Mouse (Mus musculus) kidney, embryonic 16.5 days (tissue): ENCODE measurements around the gene Lpp. TPM values are rescaled to one million over a fixed set of nuclear protein-coding genes. Genes with fewer than 3 reads are reported as not detected.
A peak's percentile ranks its signal among the peaks of the same experiment; 100 is the strongest.

ENCODE experiments used
- ATAC-seq: fragments of 200-750 bp; cut with Nextera tagmentation; 2 replicates; pipeline ENCODE4 v1.8.0; 2017; ENCODE audit warnings: moderate TSS enrichment; ENCODE audit not compliant: low FRiP score, low TSS enrichment
- H3K27ac ChIP-seq: fragments of 300-500 bp; sonication (generic); 2 replicates; pipeline ENCODE4 v1.5.1; 2014; ENCODE audit warnings: low read length
- H3K27me3 ChIP-seq: fragments of 300-500 bp; sonication (generic); 2 replicates; pipeline ENCODE4 v1.6.1; 2014; ENCODE audit warnings: low read length, control low read depth, mixed read lengths; ENCODE audit not compliant: insufficient read depth
- H3K36me3 ChIP-seq: fragments of 300-500 bp; sonication (generic); 2 replicates; pipeline ENCODE4 v1.6.1; 2014; ENCODE audit warnings: low read length, control low read depth, mixed read lengths; ENCODE audit not compliant: insufficient read depth
- H3K4me1 ChIP-seq: fragments of 300-500 bp; sonication (generic); 2 replicates; pipeline ENCODE4 v1.6.1; 2014; ENCODE audit warnings: low read length, control low read depth, mixed read lengths; ENCODE audit not compliant: insufficient read depth
- H3K4me2 ChIP-seq: fragments of 300-500 bp; sonication (generic); replicated peaks from 2 replicates; pipeline ENCODE4 v1.6.1; 2014; ENCODE audit warnings: low read depth, low read length
- H3K4me3 ChIP-seq: fragments of 300-500 bp; sonication (generic); 2 replicates; pipeline ENCODE4 v1.5.1; 2014; ENCODE audit warnings: mild to moderate bottlenecking, low read length
- H3K9ac ChIP-seq: fragments of 300-500 bp; sonication (generic); replicated peaks from 2 replicates; pipeline ENCODE4 v1.6.1; 2014; ENCODE audit warnings: low read length
- H3K9me3 ChIP-seq: fragments of 300-500 bp; sonication (generic); 2 replicates; pipeline ENCODE4 v1.6.1; 2016; ENCODE audit warnings: low read length, control low read depth
- WGBS: fragments of 180-500 bp; shearing (Covaris S2); extraction: QIAGEN DNeasy Blood & Tissue Kit; methylation state at CpG from one replicate; pipeline ENCODE4 v1.1.7; 2014; 5-methylcytosine and 5-hydroxymethylcytosine counted together
- polyA plus RNA-seq: library from polyadenylated mRNA; unstranded; fragments of >200 nt; fragmentation: Nextera tagmentation; extraction: Ambion mirVana; gene quantifications from 2 replicates; pipeline ENCODE4 v1.2.1, GENCODE M21; 2015

Lpp gene
- polyA plus RNA-seq, 1 experiment from 2014 or later, result 54.0 TPM

DNA sequence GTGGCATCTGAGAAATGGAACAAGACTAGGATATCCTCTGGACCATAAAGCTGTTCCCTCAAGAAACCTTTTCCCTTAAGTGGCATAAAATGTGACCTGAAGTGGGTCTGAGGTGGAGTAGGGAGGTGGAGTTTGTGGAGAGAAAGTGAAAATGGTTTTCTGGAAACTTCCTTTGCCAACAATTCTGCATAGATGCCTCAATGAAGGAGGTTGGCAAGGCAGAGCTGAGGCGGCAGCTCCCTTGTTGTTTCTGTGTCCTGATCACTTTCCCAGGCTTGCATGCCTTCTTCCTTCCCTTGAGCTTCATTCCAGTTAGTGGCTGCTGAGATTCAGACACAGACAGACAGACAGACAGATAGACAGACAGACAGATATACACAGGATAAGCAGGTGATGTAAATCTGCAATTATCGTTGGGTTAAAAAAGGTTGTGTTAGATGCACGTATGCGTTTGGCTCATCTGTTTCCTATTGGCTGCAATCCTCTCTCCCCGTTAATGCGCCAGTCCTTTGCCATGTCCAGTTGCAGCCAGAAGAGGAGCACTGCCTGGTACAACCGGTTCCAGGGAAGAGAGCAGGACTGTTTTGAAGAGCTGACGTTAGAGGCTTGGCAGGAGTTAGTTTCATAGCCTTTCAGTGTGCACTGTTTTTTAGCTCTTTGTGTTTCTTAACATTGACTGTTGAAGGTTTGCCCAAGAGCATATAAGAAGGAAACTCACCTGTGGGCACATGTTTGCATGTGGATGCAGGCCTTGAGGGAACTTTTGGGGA is 96.4 kb downstream of the Lpp start:
- WGBS, result 89% methylated on average over 8 of the region's 8 CpGs
- H3K27me3 ChIP-seq, result no peaks in the 10 kb centered on the region

DNA sequence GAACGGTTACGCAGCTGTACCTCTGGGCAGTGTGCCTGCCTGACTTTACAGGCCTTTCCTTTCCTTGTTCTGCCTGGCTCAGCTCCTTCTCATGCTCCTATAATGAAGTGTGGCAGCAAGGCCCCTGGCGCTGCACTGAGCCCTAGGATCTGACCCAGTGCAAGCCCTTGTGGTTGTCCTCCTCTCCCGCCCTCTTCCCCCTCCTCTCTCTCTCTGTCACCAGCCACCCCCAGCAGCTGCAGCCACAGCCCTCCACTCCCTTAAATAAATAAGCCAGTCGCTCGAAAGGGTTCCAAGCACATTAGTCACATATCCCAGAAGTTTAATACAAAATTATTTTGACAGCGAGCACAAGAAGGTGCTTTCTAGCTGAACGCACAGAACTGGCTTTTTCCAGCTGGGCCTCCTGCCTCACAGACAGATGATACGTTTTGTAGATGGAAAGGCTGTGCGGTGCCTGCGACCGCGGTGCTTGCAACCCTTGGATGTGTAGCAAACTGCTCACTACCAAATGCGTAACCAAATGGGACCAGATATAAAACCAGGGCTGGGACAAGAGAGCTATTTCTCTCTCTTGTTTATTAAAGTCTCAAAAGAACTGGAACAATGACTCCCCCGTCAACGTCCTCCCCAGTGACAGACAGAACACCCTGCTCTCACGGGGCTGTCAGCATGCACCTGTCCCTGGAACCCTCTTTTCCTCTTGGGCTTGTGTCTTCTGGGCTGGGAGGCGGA is 97.6 kb downstream of the Lpp start:
- Histone ChIP-seq H3K9me3 (no peaks in the 10 kb centered on the region), H3K4me3 (no peak overlapping the region), H3K4me2 (no peak overlapping the region), H3K36me3 (no peaks in the 10 kb centered on the region), H3K27me3 (no peaks in the 10 kb centered on the region), H3K27ac (peak overlapping the region; percentile 47), H3K9ac (0 out of 2 replicates have a peak overlapping the region, but pooled peaks have one; percentile 3), H3K4me1 (peaks cover 38% of the 10 kb centered on the region)
- peak; percentile 62; the same call in 1 of the 2 replicates for ATAC-seq
- WGBS, result 34% methylated on average over 18 of the region's 18 CpGs

More for the DNA sequence above, 96.4 kb downstream of the Lpp start:
- H3K36me3 ChIP-seq, result 0 out of 2 replicates have a peak, but pooled peaks cover 3% of the 10 kb centered on the region
- H3K27ac ChIP-seq, result peak overlapping the region; percentile 47; the same call in 1 of the 2 replicates
- ATAC-seq, result no peak
- H3K4me1 ChIP-seq, result peaks cover 34% of the 10 kb centered on the region
- no peak overlapping the region for H3K9ac ChIP-seq
- peaks cover 4% of the 10 kb centered on the region; the same call in 1 of the 2 replicates for H3K9me3 ChIP-seq
- H3K4me3 ChIP-seq, result no peak overlapping the region
- no peak overlapping the region for H3K4me2 ChIP-seq

DNA sequence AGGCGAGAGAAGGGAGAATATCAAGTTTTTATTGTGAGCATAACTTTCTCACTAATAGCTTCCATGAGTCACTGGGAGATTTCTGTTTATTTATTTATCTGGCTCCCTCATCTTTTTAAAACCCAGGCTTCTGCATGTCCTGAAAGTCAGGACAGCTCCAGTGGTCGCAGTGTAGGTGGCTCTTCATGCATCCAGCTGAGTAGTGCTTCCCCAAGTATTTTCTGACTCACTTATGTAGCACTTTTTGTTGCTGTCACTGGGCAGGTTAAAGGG is 98.1 kb downstream of the Lpp start:
- Histone ChIP-seq H3K4me3 (no peak overlapping the region), H3K9me3 (no peaks in the 10 kb centered on the region), H3K27me3 (no peaks in the 10 kb centered on the region), H3K4me1 (peaks cover 38% of the 10 kb centered on the region), H3K27ac (peak overlapping the region; percentile 47; the same call in 1 of the 2 replicates), H3K36me3 (no peaks in the 10 kb centered on the region), H3K4me2 (no peak overlapping the region), H3K9ac (no peak overlapping the region)
- WGBS, result 52% methylated on average over 2 of the region's 2 CpGs
- ATAC-seq, result no peak

DNA sequence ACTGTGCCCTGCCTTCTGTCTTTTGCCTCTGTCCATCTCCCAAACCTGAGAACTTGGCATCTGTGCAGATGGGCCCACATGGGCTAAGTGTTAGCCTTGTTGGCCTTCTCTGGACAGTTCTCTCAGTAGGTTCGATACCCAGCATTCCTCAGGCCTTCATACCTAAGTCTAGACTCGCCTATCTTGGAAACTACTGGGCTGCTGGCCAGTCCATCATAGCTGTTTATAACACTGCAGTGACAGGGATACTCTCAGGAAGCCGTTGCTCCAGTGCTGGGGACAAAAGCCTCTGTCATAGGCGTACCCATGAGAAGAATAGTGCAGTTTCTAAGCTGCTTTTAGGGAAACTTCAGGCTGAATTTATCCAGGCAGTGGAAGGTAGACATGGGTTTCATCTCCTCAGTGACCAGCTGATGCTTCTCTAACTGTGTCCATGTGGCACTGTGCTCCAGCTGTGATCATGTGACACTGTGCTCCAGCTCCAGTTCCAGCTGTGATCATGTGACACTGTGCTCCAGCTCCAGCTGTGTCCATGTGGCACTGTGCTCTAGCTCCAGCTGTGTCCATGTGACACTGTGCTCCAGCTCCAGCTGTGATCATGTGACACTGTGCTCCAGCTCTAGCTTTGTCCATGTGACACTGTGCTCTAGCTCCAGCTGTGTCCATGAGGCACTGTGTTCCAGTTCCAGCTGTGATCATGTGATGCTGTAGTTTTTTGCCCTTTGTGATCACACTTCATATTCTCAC is 99.1 kb downstream of the Lpp start:
- 73% methylated on average over 4 of the region's 4 CpGs for WGBS
- Histone ChIP-seq H3K9me3 (no peaks in the 10 kb centered on the region), H3K27ac (no peak overlapping the region), H3K36me3 (no peaks in the 10 kb centered on the region), H3K9ac (no peak overlapping the region), H3K4me1 (peaks cover 38% of the 10 kb centered on the region), H3K4me3 (no peak overlapping the region), H3K27me3 (no peaks in the 10 kb centered on the region), H3K4me2 (no peak overlapping the region)
- ATAC-seq, result no peak

DNA sequence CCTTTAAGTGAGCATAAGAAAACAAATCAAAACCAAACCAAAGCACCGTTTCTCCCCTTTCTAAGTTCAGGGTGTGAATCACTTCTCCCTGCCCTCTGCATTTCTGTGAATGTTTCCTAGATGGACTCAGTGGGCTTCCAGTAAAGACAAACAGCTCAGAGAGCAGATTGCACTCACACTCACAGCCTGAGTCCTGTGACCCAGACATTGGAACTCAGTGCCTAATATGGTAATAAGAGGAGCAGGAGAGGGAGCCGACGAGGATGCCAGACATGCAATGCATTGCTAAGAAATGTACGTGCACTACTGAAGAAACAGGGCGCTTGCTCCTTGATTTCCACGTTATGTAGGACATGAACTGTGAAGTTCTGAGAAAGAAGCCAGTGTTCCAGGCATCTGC is 101.2 kb downstream of the Lpp start:
- H3K4me3 ChIP-seq, result no peak overlapping the region
- H3K36me3 ChIP-seq, result no peaks in the 10 kb centered on the region
- H3K9me3 ChIP-seq, result no peaks in the 10 kb centered on the region
- peak overlapping the region; percentile 42 for H3K9ac ChIP-seq
- no peaks in the 10 kb centered on the region for H3K27me3 ChIP-seq
- 36% methylated on average over 6 of the region's 6 CpGs for WGBS
- ATAC-seq, result no peak
- H3K4me2 ChIP-seq, result no peak overlapping the region
- peak overlapping the region; percentile 36 for H3K27ac ChIP-seq
- H3K4me1 ChIP-seq, result peaks cover 30% of the 10 kb centered on the region

DNA sequence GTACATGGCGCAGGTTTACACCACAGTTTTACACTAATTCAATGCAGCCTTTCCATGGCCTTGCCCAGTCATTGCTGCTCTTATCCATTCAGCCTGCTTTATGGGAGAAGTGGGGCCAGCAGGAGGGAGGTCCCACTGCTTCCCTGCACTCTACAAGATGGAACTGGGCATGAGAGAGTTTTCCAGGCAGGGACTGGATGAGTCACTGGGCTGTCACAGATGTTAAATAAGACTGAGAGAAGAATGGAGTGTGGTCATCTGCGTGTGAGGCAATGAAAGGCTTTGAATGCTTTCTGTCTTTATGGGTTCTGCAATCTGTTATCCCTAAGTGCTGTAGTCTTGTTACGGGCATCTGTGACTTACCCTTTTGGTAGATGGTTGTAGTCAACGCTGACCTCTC is 102.2 kb downstream of the Lpp start:
- Histone ChIP-seq H3K4me2 (no peak overlapping the region), H3K4me1 (peaks cover 24% of the 10 kb centered on the region), H3K27me3 (no peaks in the 10 kb centered on the region), H3K36me3 (no peaks in the 10 kb centered on the region), H3K9me3 (no peaks in the 10 kb centered on the region), H3K4me3 (no peak overlapping the region), H3K27ac (no peak overlapping the region), H3K9ac (no peak overlapping the region)
- 85% methylated on average over 4 of the region's 4 CpGs for WGBS
- ATAC-seq, result no peak

DNA sequence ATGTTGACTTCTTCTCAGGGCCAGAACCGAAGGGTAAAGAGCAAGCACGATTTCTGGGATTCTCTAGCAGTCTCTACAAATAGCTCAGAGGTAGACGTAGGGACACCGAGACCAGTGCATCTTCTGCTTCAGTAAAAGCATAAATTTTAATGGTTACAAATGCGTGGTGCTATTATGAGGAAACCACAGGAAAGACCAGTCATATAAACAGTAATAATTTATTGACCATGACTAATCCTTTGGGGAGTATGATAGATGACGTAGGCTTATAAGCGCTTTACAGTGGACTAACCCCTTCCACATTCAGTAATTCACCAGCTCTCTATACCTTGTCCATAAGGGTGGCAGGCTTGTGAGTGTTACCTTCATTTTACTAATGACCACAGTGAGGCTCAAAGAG is 103.3 kb downstream of the Lpp start:
- whole genome bisulfite sequencing, result 64% methylated on average over 7 of the region's 7 CpGs
- no peak overlapping the region for H3K4me3 ChIP-seq
- no peak for ATAC-seq
- H3K9ac ChIP-seq, result no peak overlapping the region
- H3K27ac ChIP-seq, result no peak overlapping the region
- no peaks in the 10 kb centered on the region for H3K9me3 ChIP-seq
- peaks cover 26% of the 10 kb centered on the region for H3K4me1 ChIP-seq
- no peaks in the 10 kb centered on the region for H3K27me3 ChIP-seq
- H3K4me2 ChIP-seq, result no peak overlapping the region
- no peaks in the 10 kb centered on the region for H3K36me3 ChIP-seq

DNA sequence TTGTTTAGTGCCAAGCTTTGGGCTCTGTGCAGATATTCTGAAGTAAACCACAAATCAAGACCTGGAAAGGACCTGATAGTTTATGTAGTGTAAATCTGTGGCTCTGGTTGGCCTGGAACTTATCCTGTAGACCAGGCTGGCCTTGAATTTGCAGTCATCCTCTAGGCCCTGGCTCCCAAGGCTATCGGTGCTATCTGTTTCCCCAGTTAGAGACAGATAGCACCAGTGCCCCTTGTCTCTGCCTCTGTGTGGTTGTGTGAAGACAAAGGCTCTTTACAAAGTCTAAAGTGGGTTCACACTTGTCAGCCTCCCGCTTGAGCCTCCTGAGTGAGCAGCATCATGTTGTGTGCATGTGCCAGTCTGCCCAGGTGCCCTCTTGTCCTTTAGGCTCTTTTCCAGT is 104.1 kb downstream of the Lpp start:
- Histone ChIP-seq H3K9me3 (no peaks in the 10 kb centered on the region), H3K4me3 (no peak overlapping the region), H3K27me3 (no peaks in the 10 kb centered on the region), H3K36me3 (no peaks in the 10 kb centered on the region), H3K27ac (no peak overlapping the region), H3K4me2 (no peak overlapping the region), H3K9ac (no peak overlapping the region), H3K4me1 (peaks cover 29% of the 10 kb centered on the region)
- no peak for ATAC-seq
- WGBS, result 95% methylated on average over 2 of the region's 2 CpGs

DNA sequence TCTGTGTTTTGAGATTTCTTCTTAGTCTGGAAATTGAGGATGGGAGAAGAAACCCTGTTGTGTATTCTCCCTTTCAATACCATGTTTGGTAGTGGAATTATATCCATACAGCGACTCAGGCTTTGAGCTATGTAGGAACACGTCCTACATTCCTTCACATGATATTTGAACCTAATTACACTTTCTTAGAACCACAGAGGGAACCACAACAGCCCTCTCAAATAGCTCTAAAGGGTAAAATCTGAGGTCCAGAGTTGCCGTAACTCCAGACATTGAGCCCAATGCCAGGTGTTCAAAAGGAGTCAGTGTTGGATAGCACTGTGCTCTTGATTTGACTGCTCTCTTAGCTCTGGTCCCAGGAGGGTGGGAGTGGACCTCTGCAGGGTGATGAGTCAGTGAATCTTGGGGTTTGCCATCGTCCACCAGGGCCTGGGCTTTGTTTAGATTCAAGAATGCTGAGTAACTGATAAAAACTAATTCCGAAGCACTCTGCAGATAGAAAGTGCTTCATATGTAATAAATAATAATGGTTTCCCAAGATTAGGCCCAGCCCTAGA is 104.9 kb downstream of the Lpp start:
- Histone ChIP-seq H3K9ac (no peak overlapping the region), H3K4me2 (no peak overlapping the region), H3K4me1 (peaks cover 29% of the 10 kb centered on the region), H3K27ac (no peak overlapping the region), H3K9me3 (no peaks in the 10 kb centered on the region), H3K36me3 (no peaks in the 10 kb centered on the region), H3K4me3 (no peak overlapping the region), H3K27me3 (no peaks in the 10 kb centered on the region)
- 87% methylated on average over 5 of the region's 5 CpGs for WGBS
- no peak for ATAC-seq
